Mouse (Mus musculus) limb, embryonic 11.5 days (tissue): ENCODE measurements around the gene 9430015G10Rik. TPM values are rescaled to one million over a fixed set of nuclear protein-coding genes. Genes with fewer than 3 reads are reported as not detected.
A peak's percentile ranks its signal among the peaks of the same experiment; 100 is the strongest.

Source experiments
- ATAC-seq: fragments of 200-750 bp; cut with Nextera tagmentation; 2 replicates; pipeline ENCODE4 v1.8.0; 2017; ENCODE audit warnings: low read depth; ENCODE audit not compliant: insufficient number of reproducible peaks, low FRiP score, low TSS enrichment
- DNase-seq: peaks from one replicate; pipeline ENCODE4 v3.0.0-alpha.2; 2015; ENCODE audit warnings: low spot score
- H3K27ac ChIP-seq: fragments of 300-500 bp; sonication (generic); replicated peaks from 2 replicates; pipeline ENCODE4 v1.5.1; 2014; ENCODE audit warnings: low read depth, mild to moderate bottlenecking, low read length
- H3K27me3 ChIP-seq: fragments of 300-500 bp; sonication (generic); 2 replicates; pipeline ENCODE4 v1.6.1; 2014; ENCODE audit warnings: mild to moderate bottlenecking, low read length, mixed read lengths; ENCODE audit not compliant: control insufficient read depth, insufficient read depth
- H3K36me3 ChIP-seq: fragments of 300-500 bp; sonication (generic); 2 replicates; pipeline ENCODE4 v1.6.1; 2014; ENCODE audit warnings: mild to moderate bottlenecking, low read length, moderate library complexity, mixed read lengths; ENCODE audit not compliant: control insufficient read depth, insufficient read depth
- H3K4me1 ChIP-seq: fragments of 300-500 bp; sonication (generic); 2 replicates; pipeline ENCODE4 v1.6.1; 2014; ENCODE audit warnings: low read length, mixed read lengths; ENCODE audit not compliant: control insufficient read depth, insufficient read depth
- H3K4me2 ChIP-seq: fragments of 300-500 bp; sonication (generic); 2 replicates; pipeline ENCODE4 v1.6.1; 2014; ENCODE audit warnings: low read depth, mild to moderate bottlenecking, moderate library complexity; ENCODE audit not compliant: severe bottlenecking
- H3K4me3 ChIP-seq: fragments of 300-500 bp; sonication (generic); 2 replicates; pipeline ENCODE4 v1.5.1; 2014; ENCODE audit warnings: low read depth, low read length
- H3K9ac ChIP-seq: fragments of 300-500 bp; sonication (generic); 2 replicates; pipeline ENCODE4 v1.6.1; 2014; ENCODE audit warnings: mild to moderate bottlenecking, low read length
- H3K9me3 ChIP-seq: fragments of 300-500 bp; sonication (generic); 2 replicates; pipeline ENCODE4 v1.6.1; 2016; ENCODE audit warnings: low read length; ENCODE audit not compliant: control insufficient read depth
- WGBS: fragments of 180-500 bp; shearing (Covaris S2); extraction: QIAGEN DNeasy Blood & Tissue Kit; methylation state at CpG from one replicate; pipeline ENCODE4 v1.1.7; 2014; 5-methylcytosine and 5-hydroxymethylcytosine counted together
- polyA plus RNA-seq: library from polyadenylated mRNA; unstranded; fragments of >200 nt; fragmentation: Nextera tagmentation; extraction: Ambion mirVana; gene quantifications from 2 replicates; pipeline ENCODE4 v1.2.1, GENCODE M21; 2014

Gene 9430015G10Rik
- polyA plus RNA-seq, 1 experiment from 2014 or later, result 61.9 TPM

DNA sequence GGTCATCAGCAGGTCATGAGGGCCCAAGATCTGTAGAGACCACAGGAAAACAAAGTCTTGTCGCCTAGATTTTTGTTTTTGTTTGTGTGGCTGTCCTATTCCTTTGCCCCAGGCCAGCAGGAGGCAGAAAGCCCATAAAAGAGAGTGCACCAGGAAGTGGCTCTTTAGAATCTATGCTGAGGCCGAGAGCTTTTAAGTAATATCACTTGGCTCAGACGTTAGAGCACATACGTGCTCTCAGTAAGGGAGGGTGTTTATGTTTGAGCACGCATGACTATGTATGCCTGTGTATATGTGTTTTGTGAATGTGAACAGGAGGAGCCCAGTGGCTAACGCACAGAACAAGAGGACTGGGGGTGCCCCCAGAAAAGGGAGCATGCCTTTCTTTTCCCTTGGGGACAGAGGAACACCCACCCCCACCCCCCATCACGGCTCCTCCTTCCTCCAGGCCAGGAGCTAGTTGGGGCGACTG, 32.8 kb upstream of the 9430015G10Rik start:
- H3K4me3 ChIP-seq, result no peak overlapping the region
- WGBS, result 8% methylated on average over 8 of the region's 8 CpGs
- H3K4me2 ChIP-seq, result peak overlapping the region; percentile 73
- peaks cover 13% of the 10 kb centered on the region for H3K4me1 ChIP-seq
- no peak overlapping the region; the same call in 1 of the 2 replicates for H3K9ac ChIP-seq
- no peaks in the 10 kb centered on the region for H3K36me3 ChIP-seq
- no peaks in the 10 kb centered on the region for H3K27me3 ChIP-seq
- no peaks in the 10 kb centered on the region for H3K9me3 ChIP-seq
- ATAC-seq (no peak), DNase-seq (no peak)
- H3K27ac ChIP-seq, result no peak overlapping the region

DNA sequence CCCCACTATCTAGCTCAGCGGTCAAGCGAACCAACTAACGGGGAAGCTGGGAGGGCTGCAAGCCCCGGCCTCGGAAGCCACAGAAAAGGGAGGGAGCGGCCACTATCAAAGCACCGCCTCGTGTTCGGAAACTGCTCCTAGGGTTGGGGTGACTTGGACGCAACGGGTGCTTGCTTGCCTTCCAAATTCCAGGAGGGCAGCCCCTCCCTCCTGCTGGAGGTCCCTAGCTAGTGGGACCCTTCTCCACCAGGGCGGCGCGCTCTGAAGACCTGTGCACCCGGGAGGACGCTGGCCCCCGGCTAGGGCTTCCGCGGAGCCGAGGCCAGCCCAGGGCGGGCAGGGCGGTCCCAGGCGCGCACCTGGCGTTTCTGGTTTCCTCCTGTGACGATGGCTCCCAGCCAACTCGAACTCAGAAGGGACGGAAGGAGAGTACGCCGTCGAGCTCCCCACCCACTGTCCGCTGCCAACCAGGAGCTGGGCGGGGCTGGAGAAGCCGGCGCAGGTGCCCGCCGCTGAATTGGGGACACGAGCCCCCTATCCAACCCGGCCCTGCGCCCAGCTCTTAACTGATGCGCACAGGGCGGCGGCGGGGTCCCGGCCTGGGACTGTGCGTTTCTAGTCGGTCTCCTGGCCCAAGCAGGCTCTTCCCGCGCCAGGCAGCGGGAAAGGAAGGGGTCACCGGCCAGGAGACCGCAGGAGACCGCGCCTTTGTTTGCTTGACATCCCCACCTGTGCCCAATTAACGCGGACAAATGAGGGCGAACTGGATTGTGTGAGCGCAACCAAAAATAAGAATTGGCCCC, 32.1 kb upstream of the 9430015G10Rik start:
- H3K27me3 ChIP-seq, result no peaks in the 10 kb centered on the region
- H3K4me3 ChIP-seq, result peak overlapping the region; percentile 37
- H3K4me1 ChIP-seq, result peaks cover 13% of the 10 kb centered on the region
- H3K36me3 ChIP-seq, result no peaks in the 10 kb centered on the region
- H3K27ac ChIP-seq, result no peak overlapping the region
- peak; percentile 74 for ATAC-seq
- WGBS, result under 1% methylated on average over 55 of the region's 58 CpGs
- DNase-seq, result peak; percentile 73
- peak overlapping the region; percentile 62 for H3K9ac ChIP-seq
- H3K9me3 ChIP-seq, result no peaks in the 10 kb centered on the region
- peak overlapping the region; percentile 73 for H3K4me2 ChIP-seq

- H3K4me2 ChIP-seq, result no peak overlapping the region
- no peak overlapping the region for H3K27ac ChIP-seq
- H3K9me3 ChIP-seq, result no peaks in the 10 kb centered on the region
- peaks cover 2% of the 10 kb centered on the region; the same call in 1 of the 2 replicates for H3K4me1 ChIP-seq
- no peaks in the 10 kb centered on the region for H3K36me3 ChIP-seq
- no peaks in the 10 kb centered on the region for H3K27me3 ChIP-seq
- WGBS, result 58% methylated on average over 4 of the region's 4 CpGs
- no peak overlapping the region for H3K9ac ChIP-seq
- DNase-seq, result no peak
- no peak overlapping the region for H3K4me3 ChIP-seq
- no peak for ATAC-seq
These were observed 27.1 kb upstream of the 9430015G10Rik start for GRCm38 (mm10) chr4:156082621-156083234.

GRCm38 (mm10) chr4:156083348-156083747, 26.4 kb upstream of the 9430015G10Rik start:
- no peaks in the 10 kb centered on the region for H3K4me1 ChIP-seq
- H3K27ac ChIP-seq, result no peak overlapping the region
- no peak overlapping the region for H3K4me3 ChIP-seq
- no peak overlapping the region for H3K9ac ChIP-seq
- no peaks in the 10 kb centered on the region for H3K9me3 ChIP-seq
- 77% methylated on average over 5 of the region's 5 CpGs for WGBS
- no peaks in the 10 kb centered on the region for H3K36me3 ChIP-seq
- H3K27me3 ChIP-seq, result no peaks in the 10 kb centered on the region
- H3K4me2 ChIP-seq, result no peak overlapping the region
- DNase-seq (peak; percentile 34), ATAC-seq (no peak)

- DNase-seq (no peak), ATAC-seq (no peak)
- WGBS, result 84% methylated on average over 9 of the region's 9 CpGs
- no peaks in the 10 kb centered on the region for H3K4me1 ChIP-seq
- no peak overlapping the region for H3K27ac ChIP-seq
- H3K27me3 ChIP-seq, result no peaks in the 10 kb centered on the region
- no peak overlapping the region for H3K9ac ChIP-seq
- no peak overlapping the region for H3K4me2 ChIP-seq
- no peaks in the 10 kb centered on the region for H3K36me3 ChIP-seq
- no peak overlapping the region for H3K4me3 ChIP-seq
- no peaks in the 10 kb centered on the region for H3K9me3 ChIP-seq
These were observed 25.5 kb upstream of the 9430015G10Rik start for GRCm38 (mm10) chr4:156084096-156084879.

DNA sequence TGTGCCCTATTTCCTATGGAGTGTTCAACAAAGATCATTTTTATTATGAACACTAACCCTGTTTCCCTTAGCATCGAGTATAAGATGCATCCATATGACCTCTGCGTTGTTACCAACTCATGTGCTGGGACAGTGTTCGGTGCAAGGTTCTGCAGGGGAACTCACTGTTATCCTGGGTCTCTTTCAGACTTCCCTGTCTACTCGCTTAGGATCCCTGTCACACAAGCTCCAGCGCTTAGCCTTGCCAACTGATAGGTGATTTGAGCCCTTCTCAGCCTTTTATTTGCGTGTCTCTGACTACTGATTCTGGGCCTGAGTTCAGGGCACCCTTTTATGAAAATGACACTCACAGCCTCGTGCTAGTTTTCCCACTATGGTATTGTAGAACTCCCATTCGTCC, 24.5 kb upstream of the 9430015G10Rik start:
- Histone ChIP-seq H3K4me1 (no peaks in the 10 kb centered on the region), H3K9ac (no peak overlapping the region), H3K36me3 (no peaks in the 10 kb centered on the region), H3K4me3 (no peak overlapping the region), H3K27ac (no peak overlapping the region), H3K4me2 (no peak overlapping the region), H3K27me3 (no peaks in the 10 kb centered on the region), H3K9me3 (no peaks in the 10 kb centered on the region)
- 87% methylated on average over 8 of the region's 8 CpGs for WGBS
- ATAC-seq, result no peak
- DNase-seq, result no peak

- WGBS, result 43% methylated on average over 5 of the region's 5 CpGs
- DNase-seq (no peak), ATAC-seq (no peak)
- Histone ChIP-seq H3K9me3 (no peaks in the 10 kb centered on the region), H3K9ac (no peak overlapping the region), H3K4me2 (no peak overlapping the region), H3K27ac (no peak overlapping the region), H3K4me1 (no peaks in the 10 kb centered on the region), H3K36me3 (no peaks in the 10 kb centered on the region), H3K27me3 (no peaks in the 10 kb centered on the region), H3K4me3 (no peak overlapping the region)
These were observed 22.2 kb upstream of the 9430015G10Rik start for GRCm38 (mm10) chr4:156087398-156088087.

DNA sequence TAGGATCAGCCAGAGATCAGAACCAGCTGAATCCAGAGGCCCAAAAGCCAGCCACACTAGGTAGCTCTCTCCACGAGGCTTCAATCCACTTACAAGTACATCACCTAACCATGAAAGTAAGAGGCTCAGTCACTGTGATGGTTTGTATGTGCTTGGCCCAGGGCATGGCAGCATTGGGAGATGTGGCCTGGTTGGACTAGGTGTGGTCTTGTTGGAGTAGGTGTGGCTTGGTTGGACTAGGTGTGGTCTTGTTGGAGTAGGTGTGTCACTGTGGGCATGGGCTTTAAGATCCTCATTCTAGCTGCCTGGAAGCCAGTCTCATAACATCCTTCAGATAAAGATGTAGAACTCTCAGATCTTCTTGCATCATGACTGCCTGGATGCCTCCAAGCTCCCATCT, 18.5 kb upstream of the 9430015G10Rik start:
- Histone ChIP-seq H3K27me3 (no peaks in the 10 kb centered on the region), H3K27ac (no peak overlapping the region), H3K9ac (no peak overlapping the region), H3K36me3 (no peaks in the 10 kb centered on the region), H3K9me3 (no peaks in the 10 kb centered on the region), H3K4me2 (no peak overlapping the region), H3K4me1 (no peaks in the 10 kb centered on the region), H3K4me3 (no peak overlapping the region)
- WGBS, result 69% methylated on average over 1 of the region's 1 CpGs
- DNase-seq, result no peak
- ATAC-seq, result no peak
